Mouse (Mus musculus): ENCODE results near the gene Faf2.

The Faf2 gene

GRCm38 (mm10) chr13:54681291-54681690, 59.7 kb downstream of the Faf2 start:
- no peak for DNase-seq (ENCODE audit: low spot score)

GRCm38 (mm10) chr13:54683301-54683700, 61.7 kb downstream of the Faf2 start:
- DNase-seq (ENCODE audit: low spot score): no peak

DNA sequence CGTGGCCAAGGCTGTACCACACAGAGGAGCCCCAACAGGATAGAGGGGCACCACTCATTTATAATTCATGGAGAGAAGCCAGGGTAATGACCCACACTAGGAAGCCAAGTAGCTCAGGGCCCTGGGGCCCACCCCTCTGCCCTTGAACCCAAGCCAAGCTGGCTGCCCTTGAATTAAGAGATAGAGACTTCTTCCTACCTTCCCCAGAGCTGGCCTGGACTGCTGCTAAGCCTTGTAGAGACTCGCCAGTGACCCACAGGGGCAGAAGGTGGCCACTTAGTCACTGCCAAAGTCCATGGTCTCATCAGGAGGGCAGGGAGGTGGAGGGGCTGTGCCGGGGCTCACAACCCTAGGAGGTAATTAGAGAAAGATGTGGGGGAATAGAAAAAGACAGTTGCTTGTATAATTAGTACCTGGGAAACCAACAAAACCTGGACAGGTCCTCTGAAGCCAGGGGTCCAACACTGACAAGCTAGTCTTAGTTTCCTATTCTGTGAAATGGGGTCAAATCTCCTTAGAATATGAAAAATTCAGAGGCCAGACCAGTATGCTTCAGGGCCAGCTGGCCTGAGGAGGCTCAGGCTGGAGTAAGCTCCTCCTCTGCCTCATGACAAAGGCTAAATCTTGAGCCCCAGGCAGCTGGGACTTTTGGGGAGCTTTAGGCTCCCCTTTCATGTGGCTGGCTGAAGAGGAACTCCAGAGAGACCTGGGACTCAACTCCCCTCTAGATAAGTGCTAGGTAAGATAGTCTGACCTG, 62.7 kb downstream of the Faf2 start:
- no peak for DNase-seq (ENCODE audit: low spot score)

- peak; percentile 50 for DNase-seq (ENCODE audit: low spot score)
Observed at GRCm38 (mm10) chr13:54685174-54685573, 63.6 kb downstream of the Faf2 start.

DNA sequence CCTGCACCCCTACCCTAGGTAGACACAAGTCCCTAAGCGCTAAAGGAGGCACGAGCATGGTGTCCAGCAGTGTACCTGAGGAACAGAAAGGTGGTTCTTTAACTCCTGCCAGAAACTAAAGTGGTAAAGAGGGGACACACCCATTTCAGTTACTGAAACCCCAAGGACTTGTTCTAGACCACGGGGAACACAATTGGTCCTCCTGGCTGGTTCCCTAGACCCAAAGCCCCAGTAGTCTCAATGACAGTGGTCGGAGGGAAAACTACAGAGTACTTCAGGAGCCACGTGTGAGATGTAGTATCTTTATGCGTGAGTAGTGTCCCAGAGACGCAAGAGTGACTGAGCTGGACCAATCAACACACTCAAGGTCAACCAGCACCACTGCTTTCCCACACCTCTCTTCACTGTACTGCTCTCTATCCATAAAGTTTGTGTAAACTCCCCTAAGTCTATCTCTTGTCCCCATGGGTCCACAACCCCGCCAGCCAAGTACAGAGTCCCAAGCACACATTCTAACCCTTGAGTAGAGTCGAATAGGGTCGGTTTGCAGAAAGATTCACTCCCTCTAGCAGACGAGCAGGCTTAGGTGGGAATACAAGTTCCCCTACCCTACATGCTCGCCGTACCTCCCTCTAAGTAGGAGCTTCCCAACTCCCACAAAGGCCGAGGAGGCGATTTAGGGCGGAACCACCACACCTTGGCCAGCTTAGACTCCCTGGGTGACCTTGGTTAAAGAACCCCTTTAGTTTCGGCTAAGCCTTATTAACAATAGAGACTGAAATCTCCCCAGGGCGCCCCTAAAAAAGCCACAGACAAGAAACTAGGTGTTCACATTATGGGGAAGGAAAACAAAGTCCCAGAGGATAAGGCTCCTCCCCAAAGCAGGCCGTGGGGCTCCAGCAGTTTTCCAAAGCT, 64.8 kb downstream of the Faf2 start:
- no peak for DNase-seq (ENCODE audit: low spot score)

- peak; percentile 57 for DNase-seq (ENCODE audit: low spot score)
Observed at GRCm38 (mm10) chr13:54687096-54687495, 65.5 kb downstream of the Faf2 start.

GRCm38 (mm10) chr13:54687575-54688424, 66.2 kb downstream of the Faf2 start:
- peak; percentile 96 for DNase-seq (ENCODE audit: low spot score)

DNA sequence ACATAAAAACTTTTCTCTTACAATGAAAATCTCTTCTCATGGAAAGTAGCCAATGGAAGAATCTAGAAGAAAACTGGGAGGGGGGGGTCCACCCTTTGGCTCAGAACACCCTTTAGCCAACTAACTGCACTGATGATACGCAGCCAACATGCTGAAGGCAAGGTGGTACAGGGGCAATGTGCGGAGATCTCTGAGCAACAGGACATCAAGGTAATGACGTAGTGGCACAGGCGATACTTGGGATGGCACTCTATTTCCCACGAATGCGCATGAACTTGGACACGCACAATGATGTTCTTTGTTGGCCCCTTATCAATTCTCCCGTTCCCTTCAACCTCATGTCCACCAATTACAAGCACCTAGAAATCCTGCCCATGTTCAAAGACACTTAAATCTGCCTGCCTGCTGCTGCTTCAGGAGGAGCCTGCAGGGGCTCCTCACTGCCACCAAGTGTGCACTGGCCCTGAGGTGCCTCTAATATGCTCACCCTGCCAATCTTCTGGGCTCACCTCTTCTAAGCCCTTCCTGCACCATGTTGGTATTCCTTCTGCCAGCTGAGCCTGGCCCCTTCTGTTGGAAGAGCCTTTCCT, 68.7 kb downstream of the Faf2 start:
- no peak for DNase-seq (ENCODE audit: low spot score)

GRCm38 (mm10) chr13:54691737-54692136, 70.2 kb downstream of the Faf2 start:
- DNase-seq (ENCODE audit: low spot score): no peak

DNA sequence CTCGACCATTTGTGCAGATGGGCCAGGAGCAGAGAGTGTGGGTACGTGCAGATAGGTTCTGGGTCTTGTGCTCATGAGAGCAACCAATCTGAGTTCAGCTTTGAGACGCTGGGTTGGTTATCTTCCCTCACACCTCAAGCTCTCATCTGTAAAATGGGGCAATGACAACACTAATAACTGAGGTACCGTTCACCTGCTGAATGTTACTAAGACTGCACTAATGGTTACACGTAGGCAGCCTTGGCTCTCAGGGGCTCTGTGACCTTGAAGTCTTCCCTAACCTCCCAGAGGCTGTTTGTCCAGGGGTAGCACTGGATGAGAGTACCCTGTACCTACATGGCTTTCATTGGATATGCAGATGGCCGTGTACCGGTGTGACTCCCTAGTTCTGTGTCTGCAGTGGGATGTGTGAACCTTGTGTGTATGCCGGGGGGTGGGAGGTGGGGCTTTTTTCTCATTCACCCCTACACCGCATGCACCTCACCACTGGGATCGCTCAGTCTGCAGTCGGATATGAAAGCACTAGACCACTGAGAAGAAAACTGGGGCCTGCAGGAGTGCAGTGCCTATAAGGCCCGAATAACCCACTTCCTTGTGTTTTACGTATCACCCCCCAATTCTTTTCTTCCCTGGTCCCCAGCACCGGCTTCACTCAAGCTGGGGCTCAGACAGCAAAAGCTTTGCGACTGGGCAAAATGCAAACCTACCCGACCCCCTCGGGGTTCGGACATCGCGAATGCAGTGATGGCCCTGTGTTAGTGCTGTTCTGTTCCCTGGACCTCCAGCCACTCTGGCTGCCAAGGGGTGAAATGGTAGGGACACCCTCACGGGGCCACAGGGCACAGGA, 71.3 kb downstream of the Faf2 start:
- no peak for DNase-seq (ENCODE audit: low spot score)

- DNase-seq (ENCODE audit: low spot score): peak; percentile 97
Observed at GRCm38 (mm10) chr13:54693558-54694347, 72.2 kb downstream of the Faf2 start, which contains the start of gene Rnf44. Gene Rnf44 (minus strand): TSS chr13:54693907.

- peak; percentile 81 for DNase-seq (ENCODE audit: low spot score)
Observed at GRCm38 (mm10) chr13:54694348-54695060, 72.9 kb downstream of the Faf2 start.

- no peak for DNase-seq (ENCODE audit: low spot score)
Observed at GRCm38 (mm10) chr13:54695479-54696230, 74.1 kb downstream of the Faf2 start.

DNA sequence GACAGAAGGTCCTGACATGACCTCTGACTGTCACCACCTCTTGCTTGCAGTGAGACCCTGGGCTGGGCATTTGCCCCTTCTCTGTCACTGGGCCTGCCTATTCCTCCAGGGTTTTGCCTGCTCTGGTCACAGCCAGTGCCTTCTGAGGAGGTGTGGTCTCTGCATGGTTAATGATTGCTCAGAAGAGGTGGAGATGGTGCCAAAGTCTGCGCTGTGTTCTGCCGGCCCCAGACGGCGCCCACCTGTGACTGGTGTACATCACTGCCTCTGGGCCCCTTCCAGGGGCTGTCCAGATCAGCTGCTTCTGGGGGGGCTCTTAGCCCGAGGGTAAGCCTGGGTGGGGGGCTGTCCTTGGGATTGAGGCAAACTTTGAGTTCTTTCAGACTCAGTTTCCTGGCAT, 79.7 kb downstream of the Faf2 start, which contains the start of gene Cdhr2:
Gene Cdhr2, plus strand, starts transcription at position 219 of the 400 bp plus-strand sequence.
- DNase-seq (ENCODE audit: low spot score): no peak

- DNase-seq (ENCODE audit: low spot score): no peak
Observed at GRCm38 (mm10) chr13:54702507-54702906, 80.9 kb downstream of the Faf2 start.

GRCm38 (mm10) chr13:54704890-54705289, 83.3 kb downstream of the Faf2 start:
- DNase-seq (ENCODE audit: low spot score): no peak

DNA sequence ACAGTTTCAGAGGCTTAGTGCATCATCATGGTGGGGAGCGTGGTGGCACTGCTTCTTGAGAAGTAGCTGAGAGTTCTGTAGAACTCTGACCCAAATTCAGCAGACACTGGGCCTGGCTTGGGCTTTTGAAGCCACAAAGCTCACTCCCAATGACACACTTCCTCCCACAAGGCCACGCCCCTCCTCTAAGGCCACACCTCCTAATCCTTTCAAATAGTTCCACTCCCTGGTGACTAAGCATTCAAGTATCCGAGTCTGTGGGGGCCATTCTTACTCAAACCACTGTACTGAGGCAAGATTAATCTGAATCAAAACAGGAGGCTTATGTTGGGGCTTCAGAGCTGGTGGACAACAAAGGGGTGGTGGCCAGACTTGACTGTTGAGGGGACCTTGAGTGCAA, 89.3 kb downstream of the Faf2 start:
- DNase-seq (ENCODE audit: low spot score): no peak
